Mouse (Mus musculus): ENCODE results near the gene Tmem145. TPM values are rescaled to one million over a fixed set of nuclear protein-coding genes. Genes with fewer than 3 reads are reported as not detected.

The Tmem145 gene
- total RNA-seq, 2 experiments from 2014 or later: not detected

DNA sequence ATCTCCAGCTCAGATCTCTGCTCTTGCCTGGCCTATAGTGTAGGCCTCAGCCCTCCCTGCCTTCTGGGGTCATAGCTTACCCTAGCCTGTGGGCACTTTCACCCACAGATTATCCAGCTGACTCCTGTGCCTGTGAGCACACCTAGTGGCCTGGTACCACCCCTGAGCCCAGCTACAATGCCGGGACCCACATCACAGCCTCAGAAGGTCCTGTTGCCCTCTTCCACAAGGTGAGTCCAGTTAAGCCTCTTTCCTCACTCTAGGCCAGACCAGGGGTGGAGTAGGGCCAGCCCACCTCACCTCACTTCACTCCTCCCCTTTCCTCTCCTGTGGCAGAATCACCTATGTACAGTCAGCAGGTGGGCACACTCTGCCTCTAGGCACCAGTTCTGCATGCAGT, 15.4 kb upstream of the Tmem145 start:
- ATAC-seq (replicated peaks; ENCODE audit: poor library complexity, severe bottlenecking): no peak

DNA sequence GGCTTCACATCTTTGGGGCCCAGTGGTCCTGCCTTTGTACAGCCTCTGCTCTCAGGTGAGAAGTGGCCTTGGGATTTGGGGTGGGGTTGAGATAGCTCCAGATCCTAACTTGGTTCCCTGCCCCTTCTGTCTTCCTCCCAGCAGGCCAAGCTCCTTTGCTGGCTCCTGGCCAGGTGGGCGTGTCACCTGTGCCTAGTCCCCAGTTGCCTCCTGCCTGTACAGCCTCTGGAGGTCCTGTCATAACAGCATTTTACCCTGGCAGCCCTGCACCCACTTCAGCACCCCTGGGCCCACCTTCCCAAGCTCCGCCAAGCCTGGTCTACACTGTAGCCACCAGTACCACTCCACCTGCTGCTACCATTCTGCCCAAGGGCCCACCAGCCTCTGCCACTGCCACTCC, 15.0 kb upstream of the Tmem145 start:
- no peak for ATAC-seq (replicated peaks; ENCODE audit: poor library complexity, severe bottlenecking)

DNA sequence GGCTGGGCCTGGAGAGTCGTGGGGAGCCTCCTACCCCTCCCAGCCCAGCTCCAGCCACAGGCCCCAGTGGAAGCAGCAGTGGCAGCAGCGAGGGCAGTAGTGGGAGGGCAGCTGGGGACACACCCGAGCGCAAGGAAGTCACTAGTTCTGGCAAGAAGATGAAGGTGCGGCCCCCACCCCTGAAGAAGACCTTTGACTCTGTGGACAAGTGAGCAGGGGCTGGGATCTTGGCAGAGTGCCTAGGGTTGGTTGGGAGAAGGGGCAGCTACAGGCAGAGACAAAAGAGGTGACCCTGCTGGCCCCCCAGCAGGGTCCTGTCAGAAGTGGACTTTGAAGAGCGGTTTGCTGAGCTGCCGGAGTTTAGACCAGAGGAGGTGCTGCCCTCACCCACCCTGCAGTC, 13.8 kb upstream of the Tmem145 start:
- no peak for ATAC-seq (replicated peaks; ENCODE audit: poor library complexity, severe bottlenecking)

DNA sequence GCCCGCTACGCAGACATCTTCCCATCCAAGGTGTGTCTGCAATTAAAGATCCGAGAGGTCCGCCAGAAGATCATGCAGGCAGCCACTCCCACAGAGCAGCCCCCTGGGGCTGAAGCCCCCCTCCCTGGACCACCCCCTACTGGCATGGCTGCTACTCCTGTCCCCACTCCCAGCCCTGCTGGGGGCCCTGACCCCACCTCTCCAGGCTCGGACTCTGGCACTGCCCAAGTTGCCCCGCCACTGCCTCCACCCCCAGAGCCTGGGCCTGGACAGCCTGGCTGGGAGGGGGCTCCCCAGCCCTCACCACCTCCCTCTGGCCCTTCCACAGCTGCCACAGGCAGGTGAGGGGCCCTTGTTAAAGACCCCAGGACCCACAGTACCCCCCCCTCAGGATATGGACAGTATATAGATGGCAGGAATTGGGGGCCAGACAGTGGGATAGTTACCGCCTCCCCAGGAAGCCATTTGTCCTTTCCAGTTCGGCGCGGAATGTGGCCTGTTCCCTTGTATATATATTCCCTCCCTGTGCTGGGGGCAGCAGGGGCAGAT, 12.6 kb upstream of the Tmem145 start:
- no peak for ATAC-seq (replicated peaks; ENCODE audit: poor library complexity, severe bottlenecking)

DNA sequence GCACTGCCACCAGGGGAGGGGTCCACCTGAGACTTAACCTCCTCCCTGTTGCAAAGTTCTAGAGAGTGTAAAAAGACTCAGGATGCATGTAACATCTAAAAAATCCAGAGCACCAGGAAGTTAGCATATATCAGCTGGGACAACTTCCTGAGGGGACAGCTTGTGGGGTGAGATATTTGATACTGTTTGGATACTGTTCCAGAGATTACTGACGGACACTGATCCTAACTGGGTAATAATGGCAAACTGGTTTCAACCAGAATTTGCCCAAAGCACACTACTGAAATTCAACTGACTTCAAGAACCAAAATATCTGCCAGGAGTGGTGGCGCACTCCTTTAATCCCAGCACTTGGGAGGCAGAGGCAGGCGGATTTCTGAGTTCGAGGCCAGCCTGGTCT, 11.4 kb upstream of the Tmem145 start:
- ATAC-seq (replicated peaks; ENCODE audit: poor library complexity, severe bottlenecking): no peak

DNA sequence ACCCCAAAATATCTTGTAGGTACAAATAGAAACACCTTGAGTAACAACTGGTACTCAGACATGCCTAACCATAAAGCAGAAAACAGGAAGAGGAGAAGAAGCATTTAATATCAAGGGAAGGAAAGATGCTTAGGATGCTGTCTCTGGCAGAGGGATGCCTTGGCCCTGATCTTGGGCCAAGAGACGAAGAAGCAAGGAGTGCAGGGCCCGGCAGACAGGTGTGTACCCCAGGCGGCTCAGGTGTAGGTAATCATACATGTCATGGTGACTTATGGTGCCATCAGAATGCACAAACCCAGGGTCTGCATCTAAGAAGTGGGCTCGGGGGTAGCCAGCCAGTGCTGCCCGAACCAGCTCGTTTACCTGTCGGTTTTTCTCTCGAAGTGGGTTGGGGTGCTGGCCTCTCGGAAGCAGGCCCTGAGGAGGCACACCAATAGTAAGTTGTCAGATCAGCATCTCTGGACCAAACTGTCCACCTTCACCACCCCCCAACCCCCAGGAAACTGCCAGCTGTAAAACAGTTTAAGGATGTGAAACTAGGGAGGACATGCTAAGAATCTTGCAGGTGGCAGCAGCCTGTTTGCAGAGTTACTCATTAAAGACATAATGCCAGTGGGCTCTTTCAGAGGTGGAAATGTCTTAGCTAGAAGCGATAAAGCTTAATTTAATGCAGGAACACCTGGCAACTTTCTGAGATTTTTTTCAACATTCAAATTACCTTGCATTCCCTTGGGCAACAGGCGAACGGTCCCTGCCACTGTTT, 10.8 kb upstream of the Tmem145 start:
- ATAC-seq (replicated peaks; ENCODE audit: poor library complexity, severe bottlenecking): no peak

DNA sequence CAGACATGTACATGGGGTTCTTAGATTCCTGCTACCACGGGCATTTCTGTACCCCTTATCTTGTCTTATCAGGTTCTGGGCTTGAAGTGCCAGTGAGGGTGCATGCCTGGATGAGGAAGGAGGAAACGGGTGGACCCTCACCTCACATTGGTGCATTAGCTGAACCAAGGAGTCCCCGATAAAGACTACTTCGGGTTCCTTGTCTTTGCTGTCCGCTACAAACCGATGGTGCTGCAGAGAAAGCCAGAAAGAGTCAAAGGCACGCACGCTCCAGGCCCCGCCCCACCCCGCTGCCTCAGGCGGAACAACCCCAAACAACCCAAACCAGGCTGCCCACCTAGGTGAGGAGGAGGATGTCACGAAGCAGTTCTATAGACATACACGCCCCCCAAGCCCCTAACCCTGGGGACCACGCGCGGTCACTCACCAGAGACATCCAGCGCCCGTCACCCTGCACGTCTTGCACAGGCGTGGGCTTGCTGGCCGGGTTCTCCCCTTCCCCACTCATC, 8.9 kb upstream of the Tmem145 start:
- ATAC-seq (replicated peaks; ENCODE audit: poor library complexity, severe bottlenecking): peak; percentile 29

DNA sequence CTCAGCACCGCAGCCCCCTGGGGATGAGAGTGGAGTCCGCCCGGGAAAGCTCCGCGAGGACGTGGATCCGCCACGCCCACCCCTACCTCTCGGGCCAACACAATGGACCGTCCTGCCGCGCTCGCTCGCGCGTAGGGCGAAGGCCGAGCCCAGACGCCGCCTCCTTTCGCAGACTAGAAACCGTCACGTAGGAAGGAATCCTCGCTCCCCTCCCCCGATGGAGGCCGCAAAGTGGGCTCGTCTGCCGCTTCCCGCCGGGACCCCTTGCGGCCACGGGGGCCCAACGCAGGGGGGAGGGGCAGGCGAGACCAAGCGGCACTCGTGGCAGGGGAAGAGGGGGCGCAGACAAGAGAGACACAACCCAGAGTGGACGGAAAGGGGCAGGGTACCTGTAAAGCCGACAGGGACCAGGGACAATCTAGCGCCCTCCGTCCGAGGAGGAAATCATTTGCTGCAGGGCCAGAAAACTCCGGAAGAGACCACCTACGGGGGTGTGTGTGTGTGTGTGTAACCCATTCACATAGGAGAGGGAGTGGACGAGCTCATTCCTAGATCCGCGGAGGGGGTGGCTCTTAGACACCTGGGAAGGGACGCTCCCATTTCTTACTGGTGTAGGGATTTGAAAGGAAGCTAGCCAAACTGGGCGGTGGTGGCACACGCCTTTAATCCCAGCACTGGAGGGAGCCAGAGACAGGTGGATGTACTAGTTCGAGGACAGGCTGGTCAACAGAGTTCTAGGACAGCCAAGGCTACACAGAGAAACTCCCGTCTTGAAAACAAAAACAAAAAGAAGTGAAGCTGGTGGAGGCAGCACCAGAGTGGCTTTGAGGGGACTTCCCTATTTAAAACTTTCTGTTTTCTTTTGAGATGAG, 8.2 kb upstream of the Tmem145 start, which contains the start of gene Pafah1b3:
TSS of gene Pafah1b3 (minus strand) at position 533 of the 872 bp plus-strand sequence.
- peak; percentile 71 for ATAC-seq (replicated peaks; ENCODE audit: poor library complexity, severe bottlenecking)

DNA sequence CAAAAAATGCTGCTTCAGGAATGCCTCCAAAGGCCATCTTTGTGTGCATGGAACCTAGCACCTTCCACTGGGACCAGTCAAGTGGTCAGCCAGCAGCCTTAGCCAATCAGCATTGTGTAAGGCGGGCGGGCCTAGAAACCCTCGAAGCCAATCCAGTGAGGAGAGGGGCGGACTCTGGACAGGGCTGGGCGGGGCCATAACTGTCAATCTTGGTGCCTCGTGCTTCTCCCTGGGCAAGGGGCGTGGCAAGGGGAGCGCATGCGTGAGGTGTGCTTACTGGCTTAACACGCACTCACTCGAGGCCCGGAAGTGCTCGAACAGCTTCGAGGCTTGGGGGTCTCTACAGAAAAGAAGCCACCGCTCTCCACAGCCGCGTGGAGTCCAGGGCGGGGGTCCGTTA, 4.8 kb upstream of the Tmem145 start, which contains the start of gene Prr19:
TSS of gene Prr19 (plus strand) at position 349 of the 400 bp plus-strand sequence.
- ATAC-seq (replicated peaks; ENCODE audit: poor library complexity, severe bottlenecking): peak; percentile 33

DNA sequence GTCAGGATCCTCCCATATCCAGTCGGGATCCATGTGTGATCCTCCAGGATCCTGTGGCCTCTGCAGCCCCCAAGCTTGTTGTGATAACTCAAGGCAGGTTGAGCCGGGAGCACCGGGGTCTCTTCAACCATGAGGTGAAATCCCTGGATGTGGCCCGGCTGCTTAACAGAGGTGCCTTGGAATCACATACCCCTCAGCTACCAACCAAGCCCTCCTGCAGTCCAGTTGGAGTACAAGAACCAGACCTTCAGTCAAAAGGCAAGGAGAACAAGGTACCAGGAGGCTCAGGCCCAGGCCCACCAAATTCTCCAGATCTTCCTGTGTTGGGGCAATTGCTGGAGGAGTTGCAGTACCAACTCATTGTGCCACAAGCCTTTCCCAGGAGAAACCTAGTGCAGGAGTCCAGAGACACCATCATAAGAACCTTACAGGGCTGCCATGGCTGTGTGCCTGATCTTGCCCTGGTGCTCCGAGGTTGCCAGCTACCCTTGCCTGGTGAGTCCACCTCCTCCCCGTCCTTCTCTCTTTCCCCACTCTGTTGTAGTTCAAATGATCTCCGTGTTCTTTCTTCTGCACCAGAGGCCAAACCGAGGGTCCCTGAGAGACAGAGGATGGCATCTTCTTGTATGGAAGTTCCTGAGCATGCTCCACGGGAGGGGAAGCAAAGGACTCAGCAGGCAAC, 2.8 kb upstream of the Tmem145 start:
- no peak for ATAC-seq (replicated peaks; ENCODE audit: poor library complexity, severe bottlenecking)

DNA sequence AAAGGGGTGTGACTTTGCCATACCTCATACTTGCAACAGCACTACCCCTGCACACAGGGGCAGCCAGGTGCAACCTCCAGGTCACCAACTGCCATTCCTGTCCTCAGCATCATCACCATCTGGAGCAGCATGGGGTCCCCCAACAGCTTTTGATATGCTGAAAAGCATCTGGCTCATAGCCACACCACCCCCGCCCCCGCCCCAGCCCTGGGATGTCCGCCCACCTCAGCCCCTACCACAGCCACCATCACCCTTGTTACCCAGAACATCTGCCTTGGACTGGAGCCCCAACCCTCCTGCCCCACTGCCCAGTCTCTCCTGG, 2.3 kb upstream of the Tmem145 start:
- no peak for ATAC-seq (replicated peaks; ENCODE audit: poor library complexity, severe bottlenecking)

DNA sequence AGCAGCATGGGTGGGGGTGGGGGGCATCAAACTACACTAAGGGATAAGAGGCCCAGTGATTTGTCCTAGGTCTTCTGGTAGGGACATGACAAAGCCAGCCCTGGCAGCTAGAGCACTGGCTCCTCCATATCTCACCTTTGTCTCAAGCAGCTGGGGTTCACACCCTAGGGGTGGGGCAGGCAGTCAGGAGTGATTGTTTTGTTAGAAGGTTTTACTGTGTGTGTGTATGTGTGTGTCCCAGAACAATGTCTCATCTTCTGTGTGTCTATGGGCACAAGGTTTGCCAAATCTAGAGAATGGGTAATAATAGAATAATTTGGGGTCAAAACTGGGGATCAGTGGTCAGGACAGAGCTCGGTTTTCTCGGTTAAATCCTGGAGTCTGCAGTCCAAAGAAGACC, 425 bp upstream of the Tmem145 start:
- no peak for ATAC-seq (replicated peaks; ENCODE audit: poor library complexity, severe bottlenecking)

DNA sequence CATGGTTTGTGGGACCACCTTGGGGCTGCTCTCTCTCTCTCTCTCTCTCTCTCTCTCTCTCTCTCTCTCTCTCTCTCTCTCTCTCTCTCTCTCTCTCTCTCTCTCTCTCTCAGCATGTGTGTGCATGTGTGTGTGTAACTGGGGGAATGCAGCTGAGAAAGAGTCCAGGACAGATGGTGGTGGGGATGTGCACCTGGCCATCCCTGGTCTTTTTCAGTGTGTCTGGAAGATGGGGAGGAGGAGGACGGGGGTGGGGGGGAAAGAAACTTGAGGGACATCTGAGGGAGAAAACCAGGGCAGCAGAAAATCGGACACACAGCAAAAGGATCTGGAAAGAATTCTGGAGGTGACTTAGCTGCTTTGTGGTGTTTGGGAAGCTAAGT, 699 bp downstream of the Tmem145 start:
- no peak for ATAC-seq (replicated peaks; ENCODE audit: poor library complexity, severe bottlenecking)

DNA sequence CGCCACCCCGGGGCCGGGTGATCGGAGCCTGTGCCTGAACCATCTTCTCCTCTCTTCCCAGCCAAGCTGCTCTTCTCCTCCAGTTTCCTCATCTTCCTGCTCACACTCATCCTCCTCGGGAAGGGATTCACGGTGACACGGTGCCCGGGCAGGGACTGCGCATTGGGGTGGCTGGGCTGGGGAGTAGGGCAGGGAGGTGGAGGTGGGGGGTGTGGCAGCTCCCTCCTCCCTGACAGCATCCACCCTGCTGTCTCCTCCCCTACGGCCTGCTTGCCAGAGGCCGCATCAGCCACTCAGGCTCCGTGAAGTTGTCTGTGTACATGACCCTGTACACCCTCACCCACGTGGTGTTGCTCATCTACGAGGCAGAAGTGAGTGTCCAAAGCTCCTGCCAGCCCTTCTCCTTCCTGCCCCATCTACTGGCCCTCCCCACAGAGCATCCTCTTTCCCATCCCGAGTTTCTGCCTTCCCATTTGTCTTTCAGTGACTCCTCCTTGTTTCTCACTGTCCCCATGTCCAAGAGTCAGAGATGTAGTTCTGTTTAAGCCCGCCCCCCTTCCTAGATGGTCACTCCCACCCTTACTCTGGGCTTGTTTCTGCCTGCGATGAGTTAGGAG, 2.9 kb downstream of the Tmem145 start:
- ATAC-seq (replicated peaks; ENCODE audit: poor library complexity, severe bottlenecking): no peak

DNA sequence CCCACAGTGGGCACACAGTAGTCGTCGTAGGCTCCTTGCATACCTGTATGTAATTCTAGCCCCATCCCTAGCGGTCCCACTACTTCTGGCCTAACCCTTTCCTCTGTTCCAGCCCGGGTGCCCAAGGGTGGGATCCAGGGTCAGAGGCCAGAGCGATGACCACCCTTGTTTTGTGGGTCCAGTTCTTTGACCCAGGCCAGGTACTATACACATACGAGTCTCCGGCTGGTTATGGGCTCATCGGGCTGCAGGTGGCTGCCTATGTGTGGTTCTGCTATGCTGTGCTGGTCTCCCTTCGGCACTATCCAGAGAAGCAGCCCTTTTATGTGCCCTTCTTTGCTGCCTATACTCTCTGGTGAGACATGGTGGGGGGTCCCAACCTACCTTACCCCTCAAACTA, 3.5 kb downstream of the Tmem145 start:
- no peak for ATAC-seq (replicated peaks; ENCODE audit: poor library complexity, severe bottlenecking)

DNA sequence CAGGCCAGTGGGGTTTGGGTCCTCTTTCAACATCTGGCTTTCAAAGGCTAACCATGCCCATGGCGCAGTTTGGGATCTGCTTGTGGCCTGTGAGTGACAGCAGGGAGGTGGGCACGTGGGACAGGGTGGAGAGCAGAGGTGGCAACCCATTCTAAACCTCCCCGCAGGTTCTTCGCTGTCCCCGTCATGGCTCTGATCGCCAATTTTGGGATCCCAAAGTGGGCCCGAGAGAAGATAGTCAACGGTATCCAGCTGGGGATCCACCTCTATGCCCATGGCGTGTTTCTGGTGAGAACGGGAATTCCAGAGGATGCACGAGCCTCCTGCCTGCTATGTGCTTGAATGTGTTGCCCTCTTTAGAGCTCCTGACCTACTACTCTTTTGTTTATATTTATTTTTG, 5.3 kb downstream of the Tmem145 start:
- ATAC-seq (replicated peaks; ENCODE audit: poor library complexity, severe bottlenecking): no peak

DNA sequence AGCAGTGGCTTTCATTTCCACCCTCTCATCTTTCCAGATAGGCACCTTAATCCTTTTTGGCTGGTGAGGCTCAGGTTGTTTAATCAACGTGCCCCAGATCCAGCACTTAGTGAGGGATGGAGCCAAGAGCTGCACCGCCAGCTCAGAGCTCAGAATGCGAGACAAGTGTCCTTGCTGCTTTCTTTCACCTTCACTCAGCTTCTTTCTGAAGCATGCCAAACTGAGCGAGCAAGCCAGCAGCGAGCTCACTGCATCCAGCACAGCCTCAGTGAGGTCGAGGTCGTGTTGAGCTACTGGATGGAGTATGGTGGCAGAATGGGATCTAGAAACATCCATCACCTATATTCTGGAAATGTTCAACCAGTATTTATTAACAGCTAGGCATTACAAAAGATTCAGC, 7.4 kb downstream of the Tmem145 start:
- no peak for ATAC-seq (replicated peaks; ENCODE audit: poor library complexity, severe bottlenecking)

DNA sequence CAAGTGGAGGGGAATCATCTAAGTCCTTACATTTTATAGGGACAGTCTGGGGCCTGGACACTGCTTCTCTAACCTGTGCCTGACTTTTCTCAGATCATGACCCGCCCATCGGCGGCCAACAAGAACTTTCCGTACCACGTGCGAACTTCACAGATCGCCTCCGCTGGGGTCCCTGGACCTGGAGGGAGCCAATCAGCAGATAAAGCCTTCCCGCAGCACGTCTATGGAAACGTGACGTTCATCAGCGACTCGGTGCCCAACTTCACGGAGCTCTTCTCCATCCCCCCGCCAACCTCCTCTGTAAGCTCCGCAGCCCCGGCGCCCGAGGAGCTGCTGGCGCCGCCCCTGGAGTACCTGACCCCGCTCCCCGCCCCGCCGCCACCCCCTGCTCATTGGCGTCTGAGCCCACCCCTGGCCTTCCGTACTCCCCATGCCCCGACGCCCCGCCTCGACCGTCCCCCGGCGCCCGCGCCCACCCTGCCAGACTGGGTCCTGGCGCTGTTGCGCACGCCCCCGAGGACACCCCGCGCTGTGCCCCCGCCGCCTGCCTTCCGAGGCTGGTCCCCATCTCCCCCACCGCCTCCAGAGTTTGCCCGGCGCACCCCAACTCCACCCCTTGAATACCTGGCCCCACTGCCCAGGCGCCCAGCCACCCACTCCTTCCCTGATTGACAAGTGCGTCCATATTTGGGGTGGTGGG, 8.8 kb downstream of the Tmem145 start:
- ATAC-seq (replicated peaks; ENCODE audit: poor library complexity, severe bottlenecking): no peak

DNA sequence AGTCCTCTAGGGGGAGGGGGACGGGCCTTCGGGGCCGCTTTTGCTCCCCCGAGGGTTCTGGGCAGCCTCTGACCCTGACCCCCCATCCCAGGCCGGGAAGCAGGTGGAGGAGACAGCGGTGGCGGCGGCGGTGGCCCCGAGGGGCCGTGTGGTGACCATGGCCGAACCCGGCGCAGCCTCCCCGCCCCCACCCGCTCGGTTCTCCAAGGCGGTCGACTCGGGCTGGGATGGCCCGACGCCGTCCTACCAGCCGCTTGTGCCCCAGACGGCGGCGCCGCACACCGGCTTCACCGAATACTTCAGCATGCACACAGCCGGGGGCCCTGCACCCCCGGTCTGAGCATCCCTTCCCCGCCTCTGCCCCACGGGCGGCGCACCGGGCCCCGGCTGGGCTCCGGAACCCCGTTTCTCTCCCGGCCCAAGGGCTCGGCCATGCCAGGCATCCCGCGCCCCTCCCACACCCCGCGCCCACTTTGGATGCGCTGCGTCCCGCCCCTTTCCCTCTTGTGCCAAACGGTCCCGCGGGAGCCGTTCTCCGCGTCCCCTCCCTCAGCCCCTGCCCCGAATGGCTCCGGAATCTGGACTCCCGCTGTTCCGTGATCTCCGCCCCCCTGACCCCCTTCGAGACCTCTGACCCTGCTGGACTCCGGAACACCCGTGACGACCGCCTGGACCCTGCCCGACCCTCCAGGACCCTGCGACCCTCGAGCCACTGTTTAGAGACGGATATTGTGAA, 9.6 kb downstream of the Tmem145 start:
- no peak for ATAC-seq (replicated peaks; ENCODE audit: poor library complexity, severe bottlenecking)

Data from granulocyte monocyte progenitor cell, adult 5-6 weeks (primary cell).